Mouse (Mus musculus) layer of hippocampus, adult 18-20 months (tissue): ENCODE measurements at regions not wholly inside any gene's neighbourhood (a gene's known extent, or its start where the extent isn't known, plus 50 kb on each side); places are given as distances from the start of the nearest gene placed in this dataset.
"Not testable (repeated sequence)": the region's sequence is repeated elsewhere in the genome, so short reads cannot be mapped to it uniquely, and the experiment has no call there.

Source experiments
- DNase-seq, 2 experiments: peaks; one replicate each; pipeline ENCODE4 v3.0.0; 2022; ENCODE audit warnings: low spot score in 2 of 2

DNA sequence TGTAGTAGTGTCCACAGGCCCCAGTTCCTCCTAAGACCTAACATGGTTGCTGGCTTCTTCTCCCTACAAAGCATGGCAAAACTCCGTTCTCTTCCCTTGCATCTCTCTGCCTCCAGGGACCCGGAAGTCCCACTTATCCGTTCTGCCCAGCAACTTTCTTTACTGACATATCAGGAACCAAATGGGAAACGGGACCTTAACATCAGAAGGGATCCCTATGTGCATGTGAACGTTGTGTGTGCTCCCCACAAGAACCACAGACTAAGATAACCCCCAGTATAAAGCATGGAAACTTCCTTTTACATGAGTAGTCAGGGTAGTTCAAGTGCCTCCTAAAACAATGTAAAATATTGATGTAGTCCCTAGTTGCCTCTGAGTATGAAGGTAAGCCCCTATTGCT, 61.6 kb downstream of the Zxdb start:
- no peak for DNase-seq

DNA sequence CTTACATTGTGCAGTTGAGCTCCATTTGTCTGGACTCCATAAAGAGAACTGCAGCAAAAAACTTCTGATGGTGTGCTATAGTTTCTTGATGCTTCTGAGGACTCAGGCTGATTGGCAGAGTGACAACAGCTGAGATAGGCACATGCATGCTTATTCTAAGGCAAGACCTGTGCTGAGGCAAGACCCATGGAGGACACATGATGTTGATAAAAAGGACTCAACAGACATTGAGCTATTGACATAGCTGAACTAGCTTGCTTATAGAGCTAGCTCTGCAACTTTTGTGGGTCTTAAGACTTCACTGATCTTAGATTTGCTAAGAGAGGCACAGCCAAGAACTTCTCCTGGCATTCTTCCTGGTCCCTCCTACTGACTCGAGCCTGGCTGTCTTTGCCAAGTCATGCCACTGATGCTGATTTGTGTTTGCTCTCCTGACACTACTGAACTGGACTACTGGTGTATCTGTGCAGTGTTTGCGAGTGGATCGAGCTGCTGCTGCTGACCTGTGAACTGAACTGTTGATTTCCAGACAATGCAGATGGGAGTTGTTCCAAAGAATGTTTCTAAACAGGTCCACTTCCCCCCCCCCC, 64.1 kb downstream of the Zxdb start:
- DNase-seq = no peak

DNA sequence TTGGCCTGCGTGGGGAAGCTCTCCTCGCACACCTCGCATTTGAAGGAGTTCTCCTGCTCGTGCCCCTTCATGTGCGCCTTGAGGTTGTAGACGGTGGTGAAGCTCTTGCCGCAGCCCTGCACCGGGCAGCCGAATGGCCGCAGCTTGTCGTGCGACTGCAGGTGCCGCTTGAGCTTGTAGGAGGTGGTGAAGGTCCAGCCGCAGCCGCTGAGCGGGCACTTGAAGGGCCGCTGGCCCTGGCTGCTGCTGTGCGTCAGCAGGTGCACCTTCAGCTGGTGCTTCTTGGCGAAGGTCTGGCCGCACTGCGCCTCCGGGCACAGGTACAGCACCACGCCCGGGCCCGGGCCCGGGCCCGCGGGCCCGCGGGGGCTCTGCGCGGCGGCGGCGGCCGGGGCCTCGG, 72.5 kb downstream of the Zxdb start:
- not testable (repeated sequence) for DNase-seq

DNA sequence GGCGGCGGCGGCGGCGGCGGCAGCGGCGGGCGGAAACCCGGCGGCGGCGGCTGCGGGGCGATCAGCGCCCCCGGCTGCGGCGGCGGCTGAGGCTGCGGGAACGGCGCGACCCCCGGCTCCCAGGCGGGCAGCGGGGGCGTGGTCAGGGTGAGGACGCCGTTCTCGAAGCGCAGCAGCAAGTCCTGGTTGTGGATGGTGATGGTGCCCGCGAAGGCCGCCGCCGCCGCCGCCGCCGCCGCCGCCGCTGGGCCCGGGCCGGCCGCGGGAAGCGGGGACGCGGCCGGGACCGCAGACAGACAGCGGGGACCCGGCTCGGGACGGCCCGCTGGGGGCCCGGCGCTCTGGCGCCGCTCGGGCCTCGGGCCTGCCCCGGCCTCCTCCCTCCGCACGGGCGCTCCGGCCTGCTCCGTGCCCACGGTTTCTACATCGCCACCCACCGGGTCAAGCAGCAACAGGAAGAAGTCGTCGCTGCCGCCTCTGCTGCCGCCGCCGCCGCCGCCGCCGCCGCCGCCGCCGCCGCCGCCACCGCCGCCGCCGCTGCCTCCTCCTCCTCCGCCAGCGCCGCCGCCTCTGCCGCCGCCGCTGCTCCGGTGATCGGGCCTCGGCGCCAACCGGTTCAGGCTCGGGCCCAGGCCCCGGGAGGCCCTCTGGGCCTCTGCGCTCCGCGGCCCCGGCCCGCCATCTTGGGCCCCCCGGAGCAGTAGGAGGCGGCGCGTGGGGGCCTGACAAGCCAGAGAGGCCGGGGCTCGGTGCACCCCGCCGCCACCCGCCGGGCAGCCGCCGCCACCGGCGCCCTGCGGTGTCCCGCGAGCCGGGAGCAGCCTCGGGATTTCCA, 73.2 kb downstream of the Zxdb start:
- not testable (repeated sequence) for DNase-seq

DNA sequence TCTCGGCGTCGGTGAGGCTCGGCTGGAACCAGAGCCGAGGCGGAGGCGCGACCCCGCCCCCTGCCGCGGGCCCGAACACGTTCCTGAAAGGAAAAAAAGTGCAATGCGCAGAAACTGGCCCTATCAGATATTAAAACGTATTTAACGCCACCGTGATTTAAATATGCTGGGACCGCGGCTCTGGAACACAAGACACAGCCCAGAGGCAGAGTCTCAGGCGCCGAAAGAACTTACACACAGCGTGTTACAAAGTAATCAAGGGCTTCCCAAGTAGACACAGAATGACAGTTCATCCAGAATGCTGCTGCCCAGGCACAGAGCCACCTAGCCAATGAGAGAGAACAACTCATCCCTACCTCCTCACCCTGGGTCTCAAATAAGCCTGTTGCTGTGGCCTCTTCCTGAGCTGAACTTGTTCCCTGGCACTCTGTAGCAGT, 73.8 kb downstream of the Zxdb start:
- not testable (repeated sequence) for DNase-seq

DNA sequence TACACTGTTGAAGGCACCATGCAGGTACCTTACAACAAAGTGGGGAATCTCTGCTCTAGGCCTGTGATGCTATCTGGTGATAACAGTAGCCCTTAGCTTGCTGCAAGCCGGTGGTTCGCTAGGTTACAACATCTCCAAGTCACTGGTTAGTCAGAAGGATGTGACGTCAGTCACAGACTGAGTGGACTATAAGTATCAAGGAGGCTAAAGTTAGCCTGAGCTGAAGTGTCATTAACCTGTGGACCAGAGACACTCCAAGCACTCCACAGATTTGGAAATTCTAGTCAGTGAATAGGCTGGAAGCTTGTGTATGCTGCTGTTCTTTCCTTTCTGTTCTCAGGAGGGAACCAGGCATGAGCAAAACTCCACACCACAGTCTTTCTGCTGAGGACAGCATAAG, 88.4 kb downstream of the Zxdb start:
- not testable (repeated sequence) for DNase-seq

DNA sequence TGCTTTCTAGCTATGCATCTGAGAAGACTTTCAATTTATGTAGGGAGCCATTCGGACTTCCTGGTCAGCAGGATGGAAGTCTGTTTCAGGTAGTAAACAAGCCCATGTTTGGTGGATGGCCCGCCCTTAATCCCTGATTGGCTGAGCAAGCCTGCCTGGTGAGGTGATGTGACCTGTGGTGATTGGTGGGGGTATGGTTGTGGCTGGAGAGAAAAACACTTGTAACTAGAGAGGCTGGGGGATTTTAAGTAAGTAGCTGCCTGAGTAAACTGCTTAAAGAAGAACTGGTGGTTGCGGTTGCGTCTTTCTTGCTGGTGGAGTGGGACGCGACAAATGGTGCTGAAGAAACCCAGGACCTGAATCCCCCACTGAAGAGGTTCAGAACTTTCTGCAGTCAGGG, 103.2 kb downstream of the Zxdb start:
- not testable (repeated sequence) for DNase-seq

DNA sequence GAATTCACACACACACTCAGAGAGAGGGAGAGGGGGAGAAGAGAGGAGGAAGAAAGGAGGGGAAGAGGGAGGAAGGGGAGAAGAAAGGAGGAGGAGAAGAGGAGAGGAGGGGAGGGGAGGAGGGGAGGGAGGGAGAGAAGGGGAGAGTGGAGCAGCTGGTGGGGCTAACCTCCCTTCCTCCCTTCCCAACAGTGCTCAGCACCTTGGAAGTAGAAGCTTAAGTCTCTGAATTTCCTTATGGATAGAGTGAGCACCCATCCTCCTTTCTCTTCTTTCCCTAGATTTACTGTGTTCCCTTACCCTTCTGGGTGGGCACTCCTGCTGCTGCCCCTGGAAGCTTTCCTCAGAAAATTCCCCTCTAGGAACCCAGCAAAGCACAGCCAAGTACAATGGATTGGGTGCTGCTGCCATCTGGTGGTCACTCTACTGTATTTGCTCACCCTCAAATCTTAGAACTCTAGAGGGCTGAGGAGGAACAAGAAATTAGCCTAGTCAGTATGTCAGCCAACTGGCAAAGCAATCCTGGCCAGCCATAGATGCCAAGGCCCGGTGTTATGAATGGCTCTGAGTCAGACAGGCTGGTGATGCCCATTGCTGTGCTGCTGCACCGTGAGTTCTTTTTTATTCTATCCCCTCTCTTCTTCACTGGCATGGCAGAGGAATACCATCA, 119.9 kb downstream of the Zxdb start:
- DNase-seq = not testable (repeated sequence)

DNA sequence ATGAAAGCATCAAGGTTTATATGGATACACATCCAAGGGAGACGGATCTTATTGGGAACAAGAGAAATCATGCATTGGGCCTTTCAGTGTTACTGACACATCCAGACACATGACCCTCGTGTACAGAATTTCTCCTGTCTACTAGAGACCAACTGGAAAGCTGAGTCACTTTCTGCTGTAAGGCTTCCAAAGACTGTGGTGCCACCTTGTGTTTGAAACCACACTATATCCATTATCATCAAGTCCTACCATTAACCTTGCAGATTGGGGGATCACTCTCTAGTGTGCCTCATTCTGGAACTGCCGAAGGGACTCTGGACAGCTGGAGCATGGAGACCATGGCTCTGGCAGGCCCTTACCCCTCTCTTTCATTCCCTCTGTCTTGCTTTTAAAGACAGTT, 125.2 kb downstream of the Zxdb start:
- DNase-seq = not testable (repeated sequence)

DNA sequence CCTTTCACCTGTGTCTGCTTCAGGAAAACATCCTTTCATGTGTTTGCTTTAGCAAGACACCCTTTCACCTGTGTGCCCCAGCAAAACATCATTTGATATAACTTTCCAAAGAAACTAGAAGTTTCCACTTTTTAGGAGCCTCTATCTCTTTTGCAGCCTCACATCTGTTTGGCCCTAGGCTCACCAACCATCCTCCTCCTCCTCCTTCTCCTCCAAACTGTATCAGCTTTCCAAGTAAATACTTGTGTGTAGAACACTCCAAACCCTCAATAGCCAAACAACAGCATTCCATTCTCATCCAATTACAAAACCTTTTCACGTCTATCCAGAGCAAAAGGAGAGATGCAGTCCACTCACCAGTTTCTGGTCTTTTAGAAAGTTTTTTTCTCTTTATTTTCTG, 133.1 kb downstream of the Zxdb start:
- no peak for DNase-seq

DNA sequence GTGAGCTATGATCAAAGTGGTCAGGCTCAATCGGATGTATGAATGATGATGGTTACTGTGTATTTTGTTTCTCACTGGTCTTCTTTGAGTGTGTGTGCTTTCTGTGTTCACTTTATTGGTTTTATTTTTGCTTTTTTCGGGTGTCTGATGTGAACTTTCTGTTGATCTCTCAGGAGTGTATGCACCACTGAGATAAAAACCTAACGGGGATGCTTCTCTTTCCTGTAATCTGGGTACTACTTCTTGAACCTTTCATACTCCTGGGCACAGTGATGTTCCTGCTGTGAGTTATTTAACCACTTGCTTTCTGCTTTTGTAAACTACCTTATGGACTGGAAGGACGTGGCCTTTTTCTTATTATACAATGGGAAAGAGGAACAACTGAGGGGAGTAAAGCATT, 133.6 kb downstream of the Zxdb start:
- DNase-seq = no peak

DNA sequence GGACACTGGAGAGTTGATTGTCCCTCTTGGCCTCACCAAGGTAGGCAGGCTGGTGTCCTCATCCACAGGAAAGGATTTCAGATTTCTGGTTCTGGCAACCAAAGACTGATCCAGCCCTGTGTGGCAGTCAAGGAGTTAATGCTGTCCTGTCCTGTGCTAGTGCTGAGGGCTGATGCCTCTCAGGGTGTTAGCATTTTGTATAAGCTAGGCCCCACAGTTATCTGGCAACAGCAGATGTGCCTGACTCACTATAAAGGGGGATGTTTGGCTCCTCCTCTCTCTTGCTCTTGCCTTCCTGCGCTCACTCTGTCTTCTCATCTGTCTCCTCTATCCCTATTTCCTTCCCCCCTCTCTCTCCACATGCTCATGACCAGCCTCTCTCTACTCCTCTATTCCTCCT, 138.8 kb downstream of the Zxdb start:
- no peak for DNase-seq

DNA sequence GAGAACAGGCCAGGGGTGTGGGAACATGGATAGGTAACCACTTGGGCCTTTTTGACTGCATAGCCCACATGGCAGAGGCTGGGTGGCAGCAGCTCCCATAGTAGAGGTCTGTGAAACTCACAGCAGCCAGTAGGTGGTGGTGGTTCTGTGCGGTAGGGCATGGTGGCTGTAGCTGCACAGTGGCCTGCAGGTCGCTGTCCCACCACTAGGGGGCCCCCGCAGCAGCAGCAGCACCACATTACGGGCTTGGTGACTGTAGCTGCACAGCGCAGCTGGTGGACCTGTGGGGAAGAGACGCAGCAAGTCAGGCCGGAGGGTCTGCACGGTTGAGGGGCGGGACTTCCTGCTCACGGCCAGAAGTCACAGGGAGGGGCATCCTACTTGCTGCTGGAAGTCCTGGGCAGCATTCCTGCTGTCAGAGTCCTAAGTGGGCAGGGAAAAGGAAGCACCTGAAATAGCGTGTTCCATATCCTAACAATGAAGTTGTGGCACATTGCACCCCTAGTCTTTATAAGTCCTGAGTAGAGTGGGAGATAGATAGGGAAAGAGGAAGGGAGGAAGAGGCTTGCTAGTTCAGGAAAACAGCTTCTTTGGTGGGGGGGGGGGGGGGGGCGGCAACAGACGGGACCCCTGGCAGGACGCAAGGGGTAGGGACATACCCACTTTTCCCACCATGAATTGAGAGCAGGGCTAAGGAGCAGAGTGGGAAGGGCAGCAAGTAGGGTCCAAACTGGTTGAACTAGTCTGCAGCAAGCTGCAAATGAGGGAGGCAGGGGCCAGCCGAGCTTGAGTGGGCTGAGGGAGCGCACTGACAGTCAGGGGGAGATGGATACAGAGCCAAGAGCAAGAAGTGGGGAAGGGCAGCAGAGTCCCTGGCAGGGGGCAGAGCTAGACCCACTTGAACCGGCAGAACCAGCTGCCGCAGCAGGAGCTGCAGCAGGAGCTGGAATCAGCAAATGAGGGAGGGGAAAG, 141.4 kb downstream of the Zxdb start:
- DNase-seq = peak; percentile 69 to 93

DNA sequence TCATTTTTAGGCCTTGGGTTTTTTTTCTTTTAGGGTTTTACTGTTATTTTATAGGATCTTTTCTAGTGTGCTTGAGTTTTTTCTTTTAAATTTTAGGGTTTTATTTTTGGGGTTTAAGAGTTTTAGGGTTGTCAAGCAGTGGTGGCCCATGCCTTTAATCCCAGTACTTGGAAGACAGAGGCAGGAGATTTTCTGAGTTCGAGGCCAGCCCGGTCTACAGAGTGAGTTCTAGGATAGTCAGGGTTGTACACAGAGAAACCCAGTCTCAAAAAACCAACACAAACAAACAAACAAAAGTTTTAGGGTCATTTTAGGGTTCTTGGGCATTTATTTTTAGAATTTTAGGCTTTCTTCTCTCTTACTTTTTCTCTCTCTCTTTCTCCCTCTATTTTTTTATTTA, 142.9 kb downstream of the Spin4 start:
- not testable (repeated sequence) for DNase-seq
